11 mouse cellular contexts compared by ENCODE assay signal in genomic region chr16:14429371-14429770, GRCm38 (mm10).
"Had no signal": no experiment of that assay in that cellular context is flagged by ENCODE, and none has a peak within 500 bp of the region (broad histone marks: within the 10 kb centered on the region; RNA-seq: fewer than 3 reads in every experiment).

No protein-coding gene starts in this region.

- DNase-seq: kidney, adult 2 months; kidney, postnatal 25 days; layer of hippocampus, adult 9-11 months; liver, embryonic 13.5 days; lung, adult 2 months; lung, postnatal 14 days; lung, postnatal 4 days; midbrain, embryonic 14.5 days; right cerebral cortex, adult 18-20 months; thymus, adult 18-20 months; thymus, postnatal 36 days had no signal
